Mouse (Mus musculus) macrophage (primary cell): ENCODE results near the gene Memo1. TPM values are rescaled to one million over a fixed set of nuclear protein-coding genes. Genes with fewer than 3 reads are reported as not detected.
"Not testable (repeated sequence)": the region's sequence is repeated elsewhere in the genome, so short reads cannot be mapped to it uniquely, and the experiment has no call there.

Source experiments
- H3K27ac ChIP-seq: fragments of 350-480 bp; formaldehyde crosslinking; 2 replicates; pipeline ENCODE4 v1.9.0; 2021
- H3K36me3 ChIP-seq: fragments of 350-480 bp; formaldehyde crosslinking; 2 replicates; pipeline ENCODE4 v1.9.0; 2021; ENCODE audit errors: inconsistent target
- H3K4me3 ChIP-seq: fragments of 350-480 bp; formaldehyde crosslinking; 2 replicates; pipeline ENCODE4 v1.9.0; 2021; ENCODE audit errors: inconsistent target
- H3K79me2 ChIP-seq: fragments of 350-480 bp; formaldehyde crosslinking; 2 replicates; pipeline ENCODE4 v1.9.0; 2021; ENCODE audit errors: inconsistent target
- WGBS: methylation state at CpG from one replicate; pipeline ENCODE4 v1.1.7; 2026; ENCODE audit warnings: inconsistent platforms; ENCODE audit not compliant: missing documents; 5-methylcytosine and 5-hydroxymethylcytosine counted together
- polyA plus RNA-seq: library from polyadenylated mRNA; stranded (reverse); fragments of 250-400 nt; gene quantifications from 3 replicates; pipeline ENCODE4 v1.2.4, GENCODE M21; 2018; ENCODE audit warnings: inconsistent platforms

Memo1 gene
- polyA plus RNA-seq, 1 experiment from 2014 or later: 43.0 TPM

DNA sequence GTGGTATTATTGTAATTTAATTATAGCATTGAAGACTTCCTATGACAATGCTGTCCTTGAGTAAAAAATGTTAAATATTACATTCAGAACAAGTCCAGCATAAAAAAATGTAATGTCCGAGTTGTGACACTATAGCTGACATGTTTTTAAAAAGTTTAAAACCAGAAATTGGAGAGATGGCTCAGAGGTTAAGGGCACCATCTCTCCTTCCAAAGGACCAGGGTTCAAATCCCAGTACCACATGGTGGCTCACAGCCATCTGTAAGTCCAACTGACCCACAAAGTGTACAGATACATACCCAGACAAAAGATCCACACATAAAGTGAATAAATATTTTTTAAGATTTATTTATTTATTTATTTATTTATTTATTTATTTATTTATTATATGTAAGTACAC is 10.7 kb upstream of the Memo1 start:
- Histone ChIP-seq H3K4me3 (no peak overlapping the region), H3K79me2 (no peaks in the 10 kb centered on the region; the same call in 1 of the 2 replicates), H3K36me3 (peaks cover 9% of the 10 kb centered on the region; the same call in 1 of the 2 replicates), H3K27ac (no peak overlapping the region)
- 100% methylated on average over 1 of the region's 1 CpGs for WGBS

DNA sequence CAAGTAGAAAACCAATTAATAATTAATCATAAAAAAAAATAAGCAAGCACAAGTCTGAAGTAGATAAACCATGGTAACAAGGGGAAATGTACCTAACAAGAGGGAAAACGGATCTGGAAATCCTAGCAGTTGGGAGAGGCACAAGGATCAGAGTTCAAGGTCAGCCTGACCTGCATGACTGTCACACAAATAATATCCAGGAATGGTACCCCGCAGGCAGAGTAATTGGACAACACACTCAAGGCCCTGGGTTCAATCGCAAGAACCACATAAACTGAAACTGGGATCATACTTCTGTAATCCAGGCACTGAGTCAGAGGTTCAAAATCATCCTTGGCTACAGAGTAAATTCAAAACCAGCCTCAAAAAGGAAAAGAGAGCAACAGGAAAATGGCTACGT is 10.3 kb upstream of the Memo1 start:
- peaks cover 9% of the 10 kb centered on the region; the same call in 1 of the 2 replicates for H3K36me3 ChIP-seq
- H3K27ac ChIP-seq: no peak overlapping the region
- WGBS: 96% methylated on average over 3 of the region's 4 CpGs
- no peak overlapping the region for H3K4me3 ChIP-seq
- H3K79me2 ChIP-seq: no peaks in the 10 kb centered on the region; the same call in 1 of the 2 replicates

DNA sequence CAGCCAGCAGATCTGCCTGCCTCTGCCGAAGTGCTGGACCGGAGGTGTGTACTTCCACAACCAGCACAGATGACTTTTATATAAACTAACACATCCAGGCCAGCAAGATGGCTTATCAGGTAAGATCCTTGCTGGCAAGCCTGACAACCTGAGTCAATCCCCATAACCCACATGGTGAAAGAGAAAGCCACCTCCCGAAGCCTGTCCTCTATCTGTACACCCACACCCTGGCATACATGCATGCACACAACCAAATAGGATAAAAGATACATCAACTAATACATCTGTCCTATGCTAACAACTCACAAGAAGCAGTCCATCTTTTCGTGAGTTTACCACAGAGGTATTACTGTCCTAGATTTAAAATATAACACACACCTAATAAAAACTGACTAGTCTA is 8.7 kb upstream of the Memo1 start:
- Histone ChIP-seq H3K4me3 (no peak overlapping the region), H3K27ac (no peak overlapping the region), H3K79me2 (no peaks in the 10 kb centered on the region), H3K36me3 (peaks cover 8% of the 10 kb centered on the region; the same call in 1 of the 2 replicates)
- WGBS: 100% methylated on average over 4 of the region's 4 CpGs

DNA sequence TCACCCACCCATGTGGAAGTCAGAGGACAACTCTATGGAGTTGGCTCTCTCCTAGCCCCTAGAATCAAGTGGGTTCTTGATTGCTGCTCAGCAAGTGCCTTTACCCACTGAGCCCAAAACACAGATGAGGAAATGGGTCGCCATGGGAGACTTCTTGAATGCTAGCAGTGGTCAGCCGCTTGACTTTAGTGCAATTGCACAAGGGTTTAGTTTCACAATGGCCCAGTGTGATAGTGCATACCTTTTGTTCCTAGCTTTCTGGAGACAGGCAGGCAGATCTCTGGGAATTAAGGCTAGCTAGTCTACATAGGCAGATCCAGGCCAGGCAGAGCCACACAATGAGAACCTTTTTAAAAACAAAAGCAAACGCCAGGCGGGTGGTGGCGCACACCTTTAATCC is 4.8 kb upstream of the Memo1 start:
- no peak overlapping the region for H3K27ac ChIP-seq
- H3K79me2 ChIP-seq: no peaks in the 10 kb centered on the region
- H3K4me3 ChIP-seq: no peak overlapping the region
- H3K36me3 ChIP-seq: 0 out of 2 replicates have a peak, but pooled peaks cover 5% of the 10 kb centered on the region
- 76% methylated on average over 5 of the region's 5 CpGs for WGBS

DNA sequence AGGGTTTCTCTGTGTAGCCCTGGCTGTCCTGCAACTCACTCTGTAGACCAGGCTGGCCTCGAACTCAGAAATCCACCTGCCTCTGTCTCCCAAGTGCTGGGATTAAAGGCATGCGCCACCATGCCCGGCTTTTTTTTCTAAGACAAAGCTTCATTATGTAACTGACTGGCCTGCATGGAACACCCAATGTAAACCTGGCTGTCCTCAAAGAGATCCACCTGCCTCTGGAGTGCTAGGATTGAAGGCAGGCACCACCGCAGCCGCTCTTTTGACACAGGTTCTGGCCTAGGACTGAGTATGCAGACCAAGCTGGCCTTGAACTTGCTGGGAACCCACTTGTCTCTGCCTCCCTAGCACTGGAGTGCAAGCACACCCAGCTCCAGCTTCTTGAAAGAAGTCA is 1.7 kb upstream of the Memo1 start:
- H3K36me3 ChIP-seq: not testable (repeated sequence)
- whole genome bisulfite sequencing: 92% methylated on average over 5 of the region's 5 CpGs

DNA sequence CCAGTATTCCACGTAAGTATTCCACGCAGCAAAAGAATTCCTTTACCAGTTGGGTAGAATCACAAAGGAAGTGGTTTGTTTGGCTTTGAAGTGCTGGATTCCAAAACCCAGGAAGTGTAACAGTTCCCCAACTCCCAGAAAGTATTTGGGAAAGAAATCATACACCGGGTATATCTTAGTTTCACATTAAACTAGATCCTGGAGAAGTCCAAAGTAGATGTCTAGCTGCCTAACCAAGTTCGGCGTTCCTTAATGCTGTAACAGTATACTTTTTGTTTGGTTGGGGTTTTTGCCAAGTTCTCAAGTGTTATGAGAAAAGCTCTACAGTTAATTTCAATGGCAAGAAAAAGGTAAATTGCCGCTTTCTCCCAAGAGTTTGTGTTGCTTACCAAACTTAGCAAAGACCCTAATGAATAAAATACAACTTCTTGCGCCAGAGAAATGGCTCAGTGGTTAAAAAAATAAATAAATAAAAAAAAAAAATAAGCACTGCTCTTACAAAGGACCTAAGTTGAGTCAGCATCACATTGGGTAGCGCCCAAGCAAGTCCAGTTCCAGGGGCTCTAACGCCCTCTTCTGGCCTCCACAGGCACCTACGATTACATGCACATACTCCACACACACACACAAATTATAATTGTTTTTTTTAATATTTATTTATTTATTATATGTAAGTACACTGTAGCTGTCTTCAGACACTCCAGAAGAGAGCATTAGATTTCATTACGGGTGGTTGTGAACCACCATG is 929 bp upstream of the Memo1 start:
- Histone ChIP-seq H3K4me3 (peak overlapping the region; percentile 64), H3K27ac (peak overlapping the region; percentile 81), H3K36me3 (no peaks in the 10 kb centered on the region), H3K79me2 (peaks cover 30% of the 10 kb centered on the region)
- WGBS: 36% methylated on average over 9 of the region's 11 CpGs

More for the DNA sequence above, 1.7 kb upstream of the Memo1 start:
- peaks cover 23% of the 10 kb centered on the region for H3K79me2 ChIP-seq
- H3K4me3 ChIP-seq, H3K27ac ChIP-seq: not testable (repeated sequence)

DNA sequence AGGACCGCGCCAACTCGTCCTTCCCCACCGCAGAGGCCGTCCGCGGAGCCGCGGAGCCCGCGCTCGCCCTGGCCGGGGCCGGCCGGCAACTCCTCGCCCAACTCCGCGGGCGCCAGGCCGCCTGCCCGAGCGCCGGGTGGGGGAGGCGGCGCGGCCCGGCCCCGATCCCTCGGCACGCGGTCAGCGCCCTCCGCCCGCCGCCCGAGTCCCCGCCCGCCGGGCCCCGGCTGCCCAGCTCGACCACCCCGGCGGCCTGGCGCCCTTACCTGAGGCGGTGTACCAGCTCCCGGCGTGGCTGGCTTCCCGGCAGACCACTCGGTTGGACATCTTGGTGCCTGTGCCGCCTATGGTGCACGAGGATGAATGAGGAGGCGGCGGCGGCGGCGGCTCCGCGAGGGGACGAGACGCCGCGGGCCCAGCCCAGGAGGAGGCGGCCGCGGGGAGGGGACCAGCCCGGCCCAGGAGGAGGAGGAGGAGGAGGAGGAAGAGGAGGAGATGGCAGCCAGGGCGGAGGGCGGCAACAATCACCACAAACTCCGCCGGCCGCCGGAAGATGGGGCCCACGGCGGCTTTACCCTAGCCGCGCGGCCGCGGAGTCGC is 795 bp downstream of the Memo1 start:
- H3K79me2 ChIP-seq: peaks cover 47% of the 10 kb centered on the region
- under 1% methylated on average over 66 of the region's 80 CpGs for WGBS

DNA sequence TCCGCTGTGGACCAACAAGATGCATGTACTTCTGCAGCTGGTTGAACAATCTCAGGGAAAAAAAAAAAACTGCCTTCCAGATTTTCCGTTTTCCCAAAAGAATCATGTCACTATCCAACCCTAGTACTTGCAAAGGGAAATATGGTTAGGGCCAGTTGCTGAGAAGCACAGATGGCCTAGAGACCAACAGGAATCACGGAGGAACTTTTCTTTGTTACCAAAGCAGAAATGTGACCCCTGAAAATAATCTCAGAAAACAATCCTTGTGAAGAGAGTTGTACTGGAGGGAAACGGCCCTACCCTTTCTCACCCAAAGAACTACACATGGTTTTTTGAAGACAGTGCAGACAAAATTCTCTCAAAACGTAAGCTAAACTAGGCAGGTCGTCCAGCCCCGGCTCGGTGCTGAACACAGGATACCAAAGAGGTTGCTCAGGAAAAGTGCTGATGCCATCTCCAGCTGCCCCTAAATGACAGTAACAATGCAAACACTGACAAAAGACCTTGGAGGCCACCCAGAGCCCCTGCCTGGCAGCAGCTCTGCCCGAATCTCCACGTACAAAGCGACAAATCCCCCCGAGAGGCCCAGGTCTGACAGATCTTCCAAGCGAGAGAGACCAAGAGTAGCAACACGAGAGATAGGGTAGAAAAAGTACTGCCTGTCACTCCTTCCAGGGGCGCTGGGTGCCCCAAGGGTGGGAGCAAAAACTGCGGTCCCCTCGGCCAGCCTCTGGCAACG is 1.5 kb downstream of the Memo1 start:
- Histone ChIP-seq H3K27ac (peak overlapping the region; percentile 69), H3K79me2 (peaks cover 54% of the 10 kb centered on the region), H3K36me3 (no peaks in the 10 kb centered on the region), H3K4me3 (peak overlapping the region; percentile 87)
- WGBS: 4% methylated on average over 18 of the region's 18 CpGs

More for the DNA sequence above, 795 bp downstream of the Memo1 start:
- peak overlapping the region; percentile 87 for H3K4me3 ChIP-seq
- H3K36me3 ChIP-seq: no peaks in the 10 kb centered on the region
- H3K27ac ChIP-seq: 0 out of 2 replicates have a peak overlapping the region, but pooled peaks have one; percentile 69

DNA sequence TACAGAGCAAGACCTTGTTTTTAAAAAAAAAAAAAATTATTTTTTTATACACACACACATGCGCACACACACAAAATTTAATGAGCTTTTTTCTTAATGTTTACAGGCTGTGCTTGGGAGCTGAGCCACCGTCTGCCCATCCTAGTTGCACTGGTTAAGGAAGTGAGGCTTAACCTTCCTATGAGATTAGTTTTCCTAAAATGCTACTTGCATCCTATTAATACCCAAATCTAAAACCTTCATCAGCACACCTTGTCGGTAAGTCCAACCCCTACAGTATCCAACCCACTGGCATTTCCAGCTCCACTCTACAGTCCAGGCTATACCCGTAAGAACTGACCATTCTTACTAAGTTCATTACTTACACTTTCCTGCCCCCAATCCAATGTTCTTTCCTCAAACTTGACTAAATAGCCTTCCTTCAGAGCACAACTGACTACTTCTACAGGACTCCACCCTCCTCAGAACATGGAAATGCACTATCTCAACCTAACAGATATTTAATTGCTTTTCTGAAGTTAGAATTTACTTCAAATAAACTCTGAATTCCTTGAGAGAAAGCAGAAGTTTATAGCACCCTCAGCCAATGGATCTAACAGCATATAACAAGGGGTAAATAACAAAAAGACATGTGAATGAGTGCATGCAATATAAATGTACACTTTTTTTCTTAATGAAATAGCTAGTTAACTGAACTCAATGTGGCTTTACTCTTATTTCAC is 3.5 kb downstream of the Memo1 start:
- Histone ChIP-seq H3K4me3 (no peak overlapping the region), H3K79me2 (peaks cover 74% of the 10 kb centered on the region), H3K36me3 (no peaks in the 10 kb centered on the region), H3K27ac (no peak overlapping the region)
- WGBS: 81% methylated on average over 4 of the region's 4 CpGs

DNA sequence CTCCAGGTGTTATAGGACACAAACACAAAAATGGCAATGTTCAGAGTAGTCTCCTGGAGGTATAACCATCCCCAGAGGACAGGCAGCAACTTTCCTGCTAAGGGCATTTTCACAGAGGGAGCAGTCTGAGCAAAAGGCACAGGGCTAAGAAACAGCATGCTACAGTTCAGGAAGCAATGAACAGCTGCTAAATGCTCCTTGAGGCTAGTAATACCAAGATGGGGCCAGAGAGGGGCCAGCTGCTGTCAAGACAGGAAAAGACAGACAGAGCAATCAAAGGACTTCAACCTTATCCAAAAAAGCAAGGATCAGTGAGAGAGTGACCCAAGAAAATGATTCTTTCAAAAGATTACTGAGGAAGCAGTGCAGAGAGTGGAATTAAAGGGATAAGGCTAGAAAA is 4.5 kb downstream of the Memo1 start:
- Histone ChIP-seq H3K27ac (no peak overlapping the region), H3K4me3 (no peak overlapping the region), H3K79me2 (peaks cover 84% of the 10 kb centered on the region), H3K36me3 (no peaks in the 10 kb centered on the region)

DNA sequence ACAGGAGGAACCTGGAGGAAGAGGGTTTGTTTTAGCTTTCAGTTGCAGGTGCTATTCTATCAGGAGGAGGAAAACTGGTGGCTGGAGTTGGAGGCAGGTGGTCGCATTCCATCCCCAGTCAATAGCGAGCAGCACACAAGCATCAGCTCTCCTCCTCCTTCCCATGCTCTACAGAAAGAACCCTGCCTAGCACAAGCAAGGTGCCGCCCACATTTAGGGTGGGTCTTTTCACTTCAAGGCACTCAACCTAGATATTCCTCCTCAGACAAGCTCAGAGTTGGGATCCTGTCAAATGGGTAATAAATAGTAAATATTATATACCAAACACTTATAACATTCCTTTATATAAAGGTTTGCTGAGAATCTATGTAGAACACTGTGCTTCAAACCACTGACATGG is 5.1 kb downstream of the Memo1 start:
- Histone ChIP-seq H3K36me3 (no peaks in the 10 kb centered on the region), H3K79me2 (peaks cover 90% of the 10 kb centered on the region), H3K4me3 (no peak overlapping the region), H3K27ac (no peak overlapping the region)
- WGBS: 85% methylated on average over 3 of the region's 3 CpGs

DNA sequence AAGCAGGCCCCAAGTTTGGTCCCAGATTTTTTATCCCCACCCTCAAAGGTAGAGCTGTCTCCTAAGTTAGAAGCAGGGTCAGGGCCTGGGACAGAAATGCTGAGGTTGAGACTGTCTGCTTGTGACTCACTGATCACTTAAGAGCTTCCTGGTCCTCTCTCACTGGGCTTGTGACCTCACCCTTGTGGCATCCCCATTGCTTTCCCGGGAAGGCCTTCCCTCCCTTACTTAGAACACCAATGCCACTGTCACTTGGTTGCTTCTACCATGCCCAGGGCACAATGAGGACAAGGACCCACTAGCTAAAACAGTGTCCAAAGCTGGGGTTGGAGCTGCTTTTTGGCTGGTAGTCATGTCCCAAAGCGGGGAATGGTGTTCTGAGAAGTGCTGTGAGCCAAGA is 6.7 kb downstream of the Memo1 start:
- Histone ChIP-seq H3K4me3 (no peak overlapping the region), H3K27ac (no peak overlapping the region), H3K36me3 (no peaks in the 10 kb centered on the region), H3K79me2 (peaks cover 100% of the 10 kb centered on the region)
- 94% methylated on average over 2 of the region's 2 CpGs for WGBS

DNA sequence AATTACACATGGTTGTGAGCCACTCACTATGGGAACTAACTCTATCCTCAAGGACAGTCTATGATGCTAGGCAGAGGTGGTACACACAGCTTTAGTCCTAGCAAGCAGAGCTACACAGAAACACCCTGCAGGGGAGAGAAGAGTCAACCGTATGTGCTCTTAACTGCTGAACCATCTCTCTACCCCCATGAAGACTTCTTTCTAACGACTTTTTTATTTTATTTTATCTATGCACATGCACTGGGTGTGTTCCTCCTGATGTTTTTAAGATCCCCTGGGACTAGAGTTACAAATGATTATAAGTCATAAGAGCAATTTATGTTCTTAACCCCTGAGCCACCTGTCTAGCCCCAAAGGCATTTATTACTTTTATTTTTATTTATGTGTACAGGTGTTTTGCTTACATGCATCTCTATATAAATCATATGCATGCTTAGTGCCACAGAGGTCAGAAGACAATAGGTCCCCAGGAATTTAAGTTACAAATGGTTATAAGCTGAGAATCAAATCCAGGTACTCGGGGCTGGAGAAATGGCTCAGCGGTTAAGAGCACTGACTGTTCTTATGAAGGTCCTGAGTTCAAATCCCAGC is 9.1 kb downstream of the Memo1 start:
- WGBS: 91% methylated on average over 4 of the region's 4 CpGs
- Histone ChIP-seq H3K36me3 (no peaks in the 10 kb centered on the region), H3K79me2 (peaks cover 100% of the 10 kb centered on the region), H3K27ac (no peak overlapping the region), H3K4me3 (no peak overlapping the region)

DNA sequence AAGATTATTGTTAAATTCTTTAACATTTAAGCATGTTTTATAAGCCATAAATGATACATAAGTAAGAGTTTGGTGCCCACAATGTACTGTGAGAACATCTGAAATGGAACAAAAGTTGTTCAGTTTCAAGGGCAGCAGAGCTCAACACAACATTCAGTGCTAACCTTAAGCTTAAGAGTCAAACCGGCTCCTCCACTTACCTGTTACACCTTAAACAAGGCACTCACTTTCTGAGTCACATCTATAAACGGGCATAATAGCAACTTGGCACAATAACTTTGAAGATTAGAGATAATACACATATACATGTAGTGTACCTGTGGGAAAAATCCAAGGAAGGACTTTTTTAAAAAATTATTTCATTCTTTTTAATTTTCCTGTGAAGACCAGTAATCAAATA is 9.6 kb downstream of the Memo1 start:
- Histone ChIP-seq H3K36me3 (no peaks in the 10 kb centered on the region), H3K27ac (no peak overlapping the region), H3K4me3 (no peak overlapping the region), H3K79me2 (peaks cover 100% of the 10 kb centered on the region)
- WGBS: 90% methylated on average over 2 of the region's 2 CpGs
